Mouse (Mus musculus) forebrain, embryonic 14.5 days (tissue): ENCODE results near the gene Camk1g. TPM values are rescaled to one million over a fixed set of nuclear protein-coding genes. Genes with fewer than 3 reads are reported as not detected.

Experiments
- ATAC-seq: fragments of 200-750 bp; cut with Nextera tagmentation; 2 replicates; pipeline ENCODE4 v1.8.0; 2017; ENCODE audit warnings: mild to moderate bottlenecking, moderate library complexity
- DNase-seq: peaks from one replicate; pipeline ENCODE4 v3.0.0-alpha.2; 2015; ENCODE audit warnings: low spot score
- H3K27ac ChIP-seq: fragments of 300-500 bp; sonication (generic); 2 replicates; pipeline ENCODE4 v1.5.1; 2014; ENCODE audit warnings: low read depth, mild to moderate bottlenecking, control low read depth, low read length, moderate library complexity
- H3K27me3 ChIP-seq: fragments of 300-500 bp; sonication (generic); replicated peaks from 2 replicates; pipeline ENCODE4 v1.6.1; 2014; ENCODE audit warnings: low read length, control low read depth, mixed read lengths; ENCODE audit not compliant: control insufficient read depth, insufficient read depth
- H3K36me3 ChIP-seq: fragments of 300-500 bp; sonication (generic); 2 replicates; pipeline ENCODE4 v1.6.1; 2014; ENCODE audit warnings: low read length, control low read depth; ENCODE audit not compliant: control insufficient read depth, insufficient read depth
- H3K4me1 ChIP-seq: fragments of 300-500 bp; sonication (generic); 2 replicates; pipeline ENCODE4 v1.6.1; 2014; ENCODE audit warnings: antibody characterized with exemption, low read length, control low read depth; ENCODE audit not compliant: control insufficient read depth, insufficient read depth
- H3K4me2 ChIP-seq: fragments of 300-500 bp; sonication (generic); 2 replicates; pipeline ENCODE4 v1.6.1; 2014; ENCODE audit warnings: mild to moderate bottlenecking, control low read depth, low read length
- H3K4me3 ChIP-seq: fragments of 300-500 bp; sonication (generic); 2 replicates; pipeline ENCODE4 v1.5.1; 2014; ENCODE audit warnings: low read depth, low read length, control low read depth
- H3K9ac ChIP-seq: fragments of 300-500 bp; sonication (generic); 2 replicates; pipeline ENCODE4 v1.6.1; 2014; ENCODE audit warnings: mild to moderate bottlenecking, low read length, control low read depth, moderate library complexity
- H3K9me3 ChIP-seq: fragments of 300-500 bp; sonication (generic); replicated peaks from 2 replicates; pipeline ENCODE4 v1.6.1; 2016; ENCODE audit warnings: low read length, control low read depth, mixed read lengths; ENCODE audit not compliant: control insufficient read depth
- WGBS: fragments of 180-500 bp; shearing (Covaris S2); extraction: QIAGEN DNeasy Blood & Tissue Kit; methylation state at CpG from one replicate; pipeline ENCODE4 v1.1.7; 2014; 5-methylcytosine and 5-hydroxymethylcytosine counted together
- polyA plus RNA-seq: library from polyadenylated mRNA; unstranded; fragments of >200 nt; fragmentation: Nextera tagmentation; extraction: Ambion mirVana; gene quantifications from 2 replicates; pipeline ENCODE4 v1.2.1, GENCODE M21; 2014

The Camk1g gene
- polyA plus RNA-seq, 1 experiment from 2014 or later = 36.1 TPM

- no peak overlapping the region for H3K27ac ChIP-seq
- no peaks in the 10 kb centered on the region for H3K9me3 ChIP-seq
- H3K9ac ChIP-seq = no peak overlapping the region
- whole genome bisulfite sequencing = 39% methylated on average over 2 of the region's 2 CpGs
- H3K36me3 ChIP-seq = no peaks in the 10 kb centered on the region
- no peak for ATAC-seq
- H3K4me1 ChIP-seq = no peaks in the 10 kb centered on the region
- H3K4me2 ChIP-seq = no peak overlapping the region
- peak; percentile 52 for DNase-seq
- no peaks in the 10 kb centered on the region for H3K27me3 ChIP-seq
- H3K4me3 ChIP-seq = no peak overlapping the region
These were observed 45.9 kb downstream of the Camk1g start for GRCm38 (mm10) chr1:193324224-193324623.

GRCm38 (mm10) chr1:193323686-193324085 lies 46.4 kb downstream of the Camk1g start:
- H3K9ac ChIP-seq = no peak overlapping the region
- no peaks in the 10 kb centered on the region for H3K4me1 ChIP-seq
- no peak for ATAC-seq
- no peaks in the 10 kb centered on the region for H3K27me3 ChIP-seq
- no peak for DNase-seq
- H3K4me2 ChIP-seq = no peak overlapping the region
- H3K36me3 ChIP-seq = no peaks in the 10 kb centered on the region
- H3K27ac ChIP-seq = no peak overlapping the region
- H3K4me3 ChIP-seq = no peak overlapping the region
- WGBS = 94% methylated on average over 6 of the region's 6 CpGs
- no peaks in the 10 kb centered on the region for H3K9me3 ChIP-seq

- DNase-seq (no peak), ATAC-seq (no peak)
- no peak overlapping the region for H3K4me2 ChIP-seq
- H3K9me3 ChIP-seq = no peaks in the 10 kb centered on the region
- H3K27ac ChIP-seq = no peak overlapping the region
- H3K4me3 ChIP-seq = no peak overlapping the region
- peaks cover 3% of the 10 kb centered on the region; the same call in 1 of the 2 replicates for H3K4me1 ChIP-seq
- no peak overlapping the region for H3K9ac ChIP-seq
- no peaks in the 10 kb centered on the region for H3K27me3 ChIP-seq
- WGBS = 89% methylated on average over 8 of the region's 8 CpGs
- no peaks in the 10 kb centered on the region for H3K36me3 ChIP-seq
These were observed 49.7 kb downstream of the Camk1g start for GRCm38 (mm10) chr1:193320398-193320797.

GRCm38 (mm10) chr1:193319721-193320120 lies 50.4 kb downstream of the Camk1g start:
- Histone ChIP-seq H3K4me2 (no peak overlapping the region), H3K36me3 (no peaks in the 10 kb centered on the region), H3K27me3 (no peaks in the 10 kb centered on the region), H3K9ac (no peak overlapping the region), H3K4me1 (peaks cover 3% of the 10 kb centered on the region; the same call in 1 of the 2 replicates), H3K4me3 (no peak overlapping the region), H3K9me3 (no peaks in the 10 kb centered on the region), H3K27ac (no peak overlapping the region)
- no peak for ATAC-seq
- no peak for DNase-seq
- 67% methylated on average over 3 of the region's 3 CpGs for WGBS

- Histone ChIP-seq H3K9me3 (no peaks in the 10 kb centered on the region), H3K27ac (no peak overlapping the region; the same call in 1 of the 2 replicates), H3K9ac (no peak overlapping the region), H3K27me3 (no peaks in the 10 kb centered on the region), H3K4me3 (no peak overlapping the region), H3K4me1 (peaks cover 3% of the 10 kb centered on the region; the same call in 1 of the 2 replicates), H3K4me2 (no peak overlapping the region), H3K36me3 (no peaks in the 10 kb centered on the region)
- DNase-seq = peak; percentile 35
- WGBS = 45% methylated on average over 6 of the region's 6 CpGs
- ATAC-seq = peak; percentile 62; the same call in 1 of the 2 replicates
These were observed 52.9 kb downstream of the Camk1g start for GRCm38 (mm10) chr1:193317159-193317559.

- no peaks in the 10 kb centered on the region for H3K9me3 ChIP-seq
- no peak for DNase-seq
- no peak overlapping the region for H3K9ac ChIP-seq
- 0 out of 2 replicates have a peak overlapping the region, but pooled peaks have one; percentile 44 for H3K27ac ChIP-seq
- no peak overlapping the region for H3K4me2 ChIP-seq
- ATAC-seq = no peak
- H3K4me1 ChIP-seq = peaks cover 3% of the 10 kb centered on the region; the same call in 1 of the 2 replicates
- H3K36me3 ChIP-seq = no peaks in the 10 kb centered on the region
- 78% methylated on average over 9 of the region's 9 CpGs for WGBS
- H3K4me3 ChIP-seq = no peak overlapping the region
- H3K27me3 ChIP-seq = no peaks in the 10 kb centered on the region
These were observed 53.7 kb downstream of the Camk1g start for GRCm38 (mm10) chr1:193316358-193316750.

- H3K9me3 ChIP-seq = no peaks in the 10 kb centered on the region
- 0 out of 2 replicates have a peak overlapping the region, but pooled peaks have one; percentile 44 for H3K27ac ChIP-seq
- no peaks in the 10 kb centered on the region for H3K36me3 ChIP-seq
- H3K4me1 ChIP-seq = peaks cover 3% of the 10 kb centered on the region; the same call in 1 of the 2 replicates
- H3K4me3 ChIP-seq = no peak overlapping the region
- ATAC-seq = no peak
- H3K4me2 ChIP-seq = no peak overlapping the region
- no peaks in the 10 kb centered on the region for H3K27me3 ChIP-seq
- 71% methylated on average over 5 of the region's 5 CpGs for WGBS
- H3K9ac ChIP-seq = no peak overlapping the region
- DNase-seq = peak; percentile 22
These were observed 54.3 kb downstream of the Camk1g start for GRCm38 (mm10) chr1:193315705-193316357.

- 94% methylated on average over 1 of the region's 1 CpGs for WGBS
- no peak for DNase-seq
- Histone ChIP-seq H3K9ac (no peak overlapping the region), H3K27ac (no peak overlapping the region), H3K36me3 (no peaks in the 10 kb centered on the region), H3K27me3 (no peaks in the 10 kb centered on the region), H3K9me3 (no peaks in the 10 kb centered on the region), H3K4me1 (no peaks in the 10 kb centered on the region), H3K4me2 (no peak overlapping the region), H3K4me3 (no peak overlapping the region)
- no peak for ATAC-seq
These were observed 58.5 kb downstream of the Camk1g start for GRCm38 (mm10) chr1:193311596-193311995.

- Histone ChIP-seq H3K4me1 (no peaks in the 10 kb centered on the region), H3K9ac (no peak overlapping the region), H3K4me2 (no peak overlapping the region), H3K27me3 (no peaks in the 10 kb centered on the region), H3K4me3 (no peak overlapping the region), H3K36me3 (no peaks in the 10 kb centered on the region), H3K9me3 (no peaks in the 10 kb centered on the region), H3K27ac (no peak overlapping the region)
- 86% methylated on average over 3 of the region's 3 CpGs for WGBS
- DNase-seq (no peak), ATAC-seq (no peak)
These were observed 59.5 kb downstream of the Camk1g start for GRCm38 (mm10) chr1:193310519-193311085.
